Mouse (Mus musculus) midbrain, embryonic 10.5 days (tissue): ENCODE data around the gene Ate1. TPM values are rescaled to one million over a fixed set of nuclear protein-coding genes. Genes with fewer than 3 reads are reported as not detected.

Experiments used
- DNase-seq: peaks from one replicate; pipeline ENCODE4 v3.0.0-alpha.2; 2017; ENCODE audit warnings: low spot score
- H3K27ac ChIP-seq: fragments of 300-500 bp; sonication (generic); replicated peaks from 2 replicates; pipeline ENCODE4 v1.5.1; 2016; ENCODE audit warnings: mild to moderate bottlenecking
- H3K27me3 ChIP-seq: fragments of 300-500 bp; sonication (generic); 2 replicates; pipeline ENCODE4 v1.6.1; 2016; ENCODE audit warnings: low read depth, mild to moderate bottlenecking; ENCODE audit not compliant: poor library complexity, severe bottlenecking
- H3K36me3 ChIP-seq: fragments of 300-500 bp; sonication (generic); 2 replicates; pipeline ENCODE4 v1.6.1; 2016; ENCODE audit warnings: mild to moderate bottlenecking, moderate library complexity
- H3K4me1 ChIP-seq: fragments of 300-500 bp; sonication (generic); 2 replicates; pipeline ENCODE4 v1.6.1; 2016
- H3K4me3 ChIP-seq: fragments of 300-500 bp; sonication (generic); 2 replicates; pipeline ENCODE4 v1.5.1; 2016; ENCODE audit warnings: mild to moderate bottlenecking, moderate library complexity
- H3K9me3 ChIP-seq: fragments of 300-500 bp; sonication (generic); replicated peaks from 2 replicates; pipeline ENCODE4 v1.6.1; 2016; ENCODE audit warnings: mild to moderate bottlenecking
- WGBS: fragments of 180-500 bp; shearing (Covaris S2); methylation state at CpG from one replicate; pipeline ENCODE4 v1.1.7; 2016; 5-methylcytosine and 5-hydroxymethylcytosine counted together
- polyA plus RNA-seq: library from polyadenylated mRNA; unstranded; fragments of >200 nt; fragmentation: Nextera tagmentation; extraction: Ambion mirVana; gene quantifications from 2 replicates; pipeline ENCODE4 v1.2.1, GENCODE M21; 2016

The Ate1 gene
- polyA plus RNA-seq, 1 experiment from 2014 or later = 60.5 TPM

DNA sequence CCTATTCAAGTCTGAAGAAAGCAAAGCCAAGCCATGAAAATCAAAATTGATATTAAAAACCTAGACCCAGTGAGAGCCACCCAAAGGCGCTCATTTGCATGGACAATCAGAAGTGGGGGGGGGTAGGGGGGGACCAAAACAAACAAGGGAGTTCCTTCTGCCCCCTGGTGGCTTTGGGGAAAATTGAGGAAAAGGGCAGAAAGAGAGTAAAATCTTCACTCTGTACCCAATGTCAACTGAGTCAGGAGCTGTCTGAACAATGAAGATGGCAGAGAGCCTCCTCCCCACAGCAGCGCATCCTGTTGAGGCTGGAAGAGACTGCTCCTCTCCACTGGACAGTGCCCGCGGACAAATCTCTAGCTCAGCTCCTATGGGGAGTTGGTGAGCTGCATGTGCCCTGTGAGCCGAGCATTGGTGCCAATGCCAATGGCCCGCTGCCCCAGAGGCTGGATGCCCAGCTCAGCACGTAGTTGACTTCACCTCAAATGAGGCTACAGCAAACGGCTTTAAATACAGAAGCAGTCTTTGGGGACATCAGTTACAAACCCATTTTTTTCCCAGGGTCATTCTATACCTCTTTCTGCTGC lies 139.3 kb downstream of the Ate1 start:
- no peaks in the 10 kb centered on the region for H3K9me3 ChIP-seq
- H3K27ac ChIP-seq = peak overlapping the region; percentile 28; the same call in 1 of the 2 replicates
- H3K4me1 ChIP-seq = peaks cover 38% of the 10 kb centered on the region
- no peak for DNase-seq
- no peak overlapping the region for H3K4me3 ChIP-seq
- H3K27me3 ChIP-seq = peaks cover 21% of the 10 kb centered on the region; the same call in 1 of the 2 replicates
- 88% methylated on average over 8 of the region's 8 CpGs for WGBS
- peaks cover 17% of the 10 kb centered on the region; the same call in 1 of the 2 replicates for H3K36me3 ChIP-seq

DNA sequence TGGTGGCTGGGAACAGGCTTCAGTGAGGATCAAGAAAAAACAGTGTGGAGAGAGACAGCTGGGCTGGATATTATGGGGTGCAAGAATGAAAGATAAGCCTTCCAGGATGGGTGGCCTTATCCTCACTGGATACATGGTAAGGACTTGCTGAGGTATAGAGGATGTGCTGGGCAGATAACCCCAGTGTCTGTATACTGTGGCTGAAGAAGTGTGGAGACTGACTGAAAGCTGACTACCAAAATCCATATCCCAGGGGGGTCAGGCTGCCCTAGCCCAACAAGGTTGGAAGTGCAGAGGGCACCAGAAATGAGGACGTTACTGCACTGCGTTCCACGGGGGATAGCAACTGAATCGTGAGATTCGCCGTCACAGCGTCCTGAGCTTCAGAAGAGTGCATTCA lies 139.8 kb downstream of the Ate1 start:
- no peak overlapping the region for H3K4me3 ChIP-seq
- H3K36me3 ChIP-seq = peaks cover 17% of the 10 kb centered on the region; the same call in 1 of the 2 replicates
- peak overlapping the region; percentile 28; the same call in 1 of the 2 replicates for H3K27ac ChIP-seq
- no peak for DNase-seq
- H3K27me3 ChIP-seq = peaks cover 26% of the 10 kb centered on the region; the same call in 1 of the 2 replicates
- H3K9me3 ChIP-seq = no peaks in the 10 kb centered on the region
- peaks cover 33% of the 10 kb centered on the region for H3K4me1 ChIP-seq
- 94% methylated on average over 7 of the region's 7 CpGs for WGBS

DNA sequence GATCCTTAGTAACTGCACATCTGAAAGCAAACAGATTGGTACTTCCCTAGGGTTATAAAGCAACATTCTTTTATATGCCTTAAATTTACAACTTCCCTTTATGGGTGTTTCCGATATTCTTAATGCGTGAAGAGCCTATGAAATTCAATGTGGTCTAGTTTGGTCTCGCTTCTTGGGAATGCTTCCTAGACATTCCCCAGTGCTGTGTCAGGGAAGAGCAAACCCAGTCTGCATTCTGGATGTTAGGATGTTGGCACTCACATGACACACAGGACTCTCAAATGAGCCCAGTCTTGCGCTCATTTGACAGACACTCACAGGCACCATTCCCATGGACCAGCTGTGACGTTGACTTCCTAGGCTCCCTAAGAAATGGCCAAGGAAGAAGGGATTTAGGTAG lies 140.3 kb downstream of the Ate1 start:
- Histone ChIP-seq H3K36me3 (peaks cover 17% of the 10 kb centered on the region; the same call in 1 of the 2 replicates), H3K4me3 (no peak overlapping the region), H3K9me3 (no peaks in the 10 kb centered on the region), H3K4me1 (peaks cover 30% of the 10 kb centered on the region), H3K27me3 (peaks cover 31% of the 10 kb centered on the region; the same call in 1 of the 2 replicates), H3K27ac (no peak overlapping the region)
- DNase-seq = no peak
- 87% methylated on average over 5 of the region's 5 CpGs for WGBS

DNA sequence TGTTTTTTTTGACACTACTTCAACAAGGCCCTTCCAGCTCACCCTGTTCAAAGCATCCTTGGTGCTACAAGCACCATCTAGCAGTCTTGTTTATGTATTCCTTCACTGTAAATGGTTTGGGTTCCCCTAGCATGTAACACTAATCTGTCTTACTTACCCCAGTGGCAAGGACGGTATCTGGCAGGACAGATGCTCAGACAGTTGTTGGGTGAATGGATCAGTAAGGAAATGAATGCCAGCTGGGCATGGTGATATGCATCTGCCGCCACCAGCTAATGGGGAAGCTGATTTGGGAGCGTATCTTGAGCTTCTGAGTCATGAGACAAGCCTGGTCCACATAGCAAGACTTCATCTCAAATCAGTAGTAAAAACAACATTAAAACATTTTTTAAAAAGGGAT lies 141.9 kb downstream of the Ate1 start:
- no peaks in the 10 kb centered on the region for H3K9me3 ChIP-seq
- 91% methylated on average over 3 of the region's 3 CpGs for WGBS
- no peak overlapping the region for H3K4me3 ChIP-seq
- no peak overlapping the region for H3K27ac ChIP-seq
- H3K27me3 ChIP-seq = peaks cover 45% of the 10 kb centered on the region
- no peak for DNase-seq
- peaks cover 5% of the 10 kb centered on the region; the same call in 1 of the 2 replicates for H3K36me3 ChIP-seq
- peaks cover 20% of the 10 kb centered on the region for H3K4me1 ChIP-seq

DNA sequence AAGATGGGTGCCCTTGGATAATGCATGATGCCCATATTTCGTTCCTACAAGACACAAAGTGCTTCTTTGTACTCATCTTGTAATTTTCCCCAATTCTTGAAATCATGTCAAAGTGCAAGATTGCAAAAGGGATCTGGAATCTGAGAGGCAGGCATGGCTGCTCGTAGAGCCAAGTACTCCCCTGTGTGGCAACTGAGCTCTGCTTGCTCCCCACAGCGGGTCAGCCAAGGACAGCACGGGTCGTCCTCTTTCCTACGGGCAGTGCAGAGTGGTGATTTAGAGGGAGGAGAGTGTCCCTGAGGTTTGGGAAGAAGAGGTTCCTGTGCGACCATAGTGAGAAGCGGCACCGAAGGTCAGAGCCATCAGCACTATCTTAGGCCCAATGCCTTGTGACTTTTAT lies 145.9 kb downstream of the Ate1 start:
- Histone ChIP-seq H3K4me3 (no peak overlapping the region), H3K9me3 (peaks cover 12% of the 10 kb centered on the region), H3K36me3 (peaks cover 3% of the 10 kb centered on the region; the same call in 1 of the 2 replicates), H3K27ac (no peak overlapping the region), H3K27me3 (peaks cover 73% of the 10 kb centered on the region), H3K4me1 (peaks cover 17% of the 10 kb centered on the region)
- 87% methylated on average over 9 of the region's 9 CpGs for WGBS
- DNase-seq = no peak

DNA sequence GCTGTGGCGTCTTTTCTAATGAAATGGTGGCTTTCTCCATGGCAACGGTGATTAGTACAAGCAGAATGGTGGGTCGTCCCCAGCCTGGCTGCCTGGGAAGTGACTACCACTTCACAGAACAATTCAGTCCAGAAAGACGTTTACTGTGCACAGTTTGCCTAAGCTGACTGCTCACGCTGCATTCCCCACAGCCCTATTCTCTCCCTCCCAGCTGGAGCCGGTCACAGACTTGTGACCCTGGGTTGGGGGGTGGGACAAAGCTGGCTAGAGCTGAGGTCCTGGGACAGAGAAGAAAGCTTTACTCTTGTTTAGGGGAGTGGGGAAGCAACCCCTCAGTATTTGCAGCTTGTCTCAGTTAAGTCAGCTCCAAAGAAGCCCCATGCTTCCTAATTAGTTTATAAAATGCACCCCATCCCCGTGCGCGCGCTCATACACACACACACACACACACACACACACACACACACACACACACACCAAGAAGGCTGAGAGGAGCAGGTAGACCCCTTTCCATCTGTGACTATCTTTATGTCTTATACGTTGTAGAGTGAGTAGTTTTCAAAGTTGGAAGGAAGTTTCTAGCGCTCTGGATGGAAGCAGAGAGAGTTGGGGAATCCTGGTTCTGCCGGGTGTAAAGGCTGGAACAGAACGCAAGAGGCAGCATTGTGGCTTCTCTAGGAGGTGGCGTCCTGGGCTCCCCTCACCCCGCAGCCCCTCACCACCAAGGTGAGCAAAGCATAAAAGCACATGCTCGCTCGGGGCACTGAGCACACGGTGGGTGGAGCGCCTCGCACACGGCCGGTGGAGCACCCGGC lies 151.1 kb downstream of the Ate1 start:
- DNase-seq = peak; percentile 88
- Histone ChIP-seq H3K9me3 (peaks cover 25% of the 10 kb centered on the region), H3K27me3 (peaks cover 71% of the 10 kb centered on the region), H3K4me1 (peaks cover 56% of the 10 kb centered on the region), H3K4me3 (peak overlapping the region; percentile 44), H3K27ac (peak overlapping the region; percentile 85), H3K36me3 (0 out of 2 replicates have a peak, but pooled peaks cover 7% of the 10 kb centered on the region)
- WGBS = 12% methylated on average over 24 of the region's 24 CpGs

DNA sequence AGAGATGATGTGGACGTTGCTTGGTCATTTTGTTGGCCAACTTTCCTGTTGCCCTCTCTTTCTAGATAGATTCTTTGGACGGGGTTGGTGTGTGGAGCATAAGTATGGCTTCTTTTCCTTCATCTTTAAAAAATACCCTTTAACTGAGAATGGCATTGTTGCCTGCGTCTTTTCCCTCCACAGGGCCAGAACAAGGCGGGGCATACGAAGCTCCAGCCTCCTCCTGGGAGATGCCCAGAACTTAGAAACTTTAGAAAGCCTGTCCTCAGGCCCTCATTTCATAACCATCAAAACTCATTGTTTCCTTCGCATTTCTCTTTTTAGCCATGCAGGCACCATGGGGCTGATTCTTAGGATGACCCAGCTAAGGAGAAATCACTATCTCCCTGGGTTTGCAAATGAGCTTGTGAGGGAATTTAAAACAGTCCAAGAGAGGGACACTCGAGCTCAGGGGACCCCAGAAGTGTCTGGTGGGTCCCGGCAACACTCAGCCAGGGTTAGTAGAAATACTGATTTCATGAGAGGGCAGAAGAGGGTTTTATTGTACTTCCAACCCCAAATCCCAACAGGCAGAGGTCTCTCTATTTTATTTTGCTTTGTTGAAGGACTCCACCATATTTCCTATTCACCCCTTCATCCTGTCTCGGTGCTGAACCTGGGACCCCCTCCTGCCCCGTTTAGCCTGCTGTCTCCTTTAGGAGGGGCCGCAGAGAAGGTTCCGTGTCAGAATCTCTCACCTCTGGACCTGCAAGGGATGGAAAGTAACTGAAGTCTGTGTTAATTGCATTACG lies 151.9 kb downstream of the Ate1 start:
- DNase-seq = peak; percentile 61
- 5% methylated on average over 13 of the region's 13 CpGs for WGBS
- H3K4me3 ChIP-seq = peak overlapping the region; percentile 44

DNA sequence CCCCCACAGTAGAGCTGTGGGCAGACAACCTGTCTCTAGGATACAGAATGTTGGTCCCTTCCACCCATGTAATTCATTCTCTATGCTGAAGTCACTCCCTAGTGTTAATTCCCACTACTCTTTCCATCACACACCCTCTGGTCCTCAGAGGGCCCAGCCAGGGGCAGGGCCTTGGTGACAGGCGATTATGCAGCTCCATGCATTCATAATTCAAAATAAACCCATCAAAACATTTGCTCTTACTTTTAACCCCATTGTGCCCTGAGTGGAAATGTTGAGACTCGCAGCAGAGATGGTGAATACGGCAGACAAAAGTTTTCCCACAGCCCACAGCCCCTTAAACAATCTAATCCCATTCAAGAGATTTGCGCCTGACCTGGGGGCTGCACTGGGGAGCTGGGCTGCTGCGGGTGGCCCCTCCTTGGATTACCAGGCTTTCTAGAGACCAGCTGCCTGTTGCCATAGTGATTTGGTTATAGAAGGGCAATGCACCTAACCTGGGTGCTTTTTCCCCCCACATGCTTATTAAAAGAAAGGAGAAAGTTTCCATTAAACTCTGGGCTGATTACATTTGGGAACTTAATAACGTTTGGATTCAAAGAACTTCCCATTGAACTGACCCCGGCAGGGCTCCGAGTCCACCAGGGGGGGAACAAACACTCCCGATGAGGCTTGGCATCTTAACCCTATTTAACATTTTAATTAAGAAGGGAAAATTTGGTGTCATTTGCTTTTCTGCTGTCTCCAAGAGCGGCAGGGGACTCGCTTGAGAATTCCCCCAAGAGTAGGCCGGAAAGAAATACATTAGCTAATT lies 152.7 kb downstream of the Ate1 start:
- peaks cover 28% of the 10 kb centered on the region for H3K9me3 ChIP-seq
- H3K4me3 ChIP-seq = peak overlapping the region; percentile 44
- 0 out of 2 replicates have a peak, but pooled peaks cover 7% of the 10 kb centered on the region for H3K36me3 ChIP-seq
- H3K4me1 ChIP-seq = peaks cover 56% of the 10 kb centered on the region
- 5% methylated on average over 12 of the region's 12 CpGs for WGBS
- H3K27ac ChIP-seq = peak overlapping the region; percentile 85
- DNase-seq = peak; percentile 86
- H3K27me3 ChIP-seq = peaks cover 56% of the 10 kb centered on the region

More for the DNA sequence above, 151.9 kb downstream of the Ate1 start:
- Histone ChIP-seq H3K4me1 (peaks cover 56% of the 10 kb centered on the region), H3K27ac (peak overlapping the region; percentile 85), H3K27me3 (peaks cover 64% of the 10 kb centered on the region), H3K9me3 (peaks cover 30% of the 10 kb centered on the region), H3K36me3 (0 out of 2 replicates have a peak, but pooled peaks cover 7% of the 10 kb centered on the region)

DNA sequence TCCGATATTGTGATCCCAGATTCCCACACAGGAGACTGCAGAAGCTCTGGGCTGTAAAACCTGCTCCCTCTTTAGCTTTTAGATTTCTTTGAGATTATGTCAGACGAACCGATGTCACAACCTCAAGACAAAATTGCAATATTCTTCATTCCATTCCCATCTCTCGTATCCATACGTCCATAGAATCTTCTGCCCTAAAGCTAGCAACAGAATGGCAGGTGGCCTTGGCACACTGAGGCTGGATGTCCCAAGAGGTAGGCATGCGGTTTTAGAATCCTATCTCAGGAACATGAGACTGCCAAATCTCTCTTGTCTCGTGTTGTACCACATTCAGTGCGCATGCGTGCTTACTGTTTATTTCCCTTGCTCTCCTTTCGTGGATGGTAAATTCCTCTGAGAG lies 154.5 kb downstream of the Ate1 start:
- Histone ChIP-seq H3K27ac (0 out of 2 replicates have a peak overlapping the region, but pooled peaks have one; percentile 6), H3K36me3 (0 out of 2 replicates have a peak, but pooled peaks cover 4% of the 10 kb centered on the region), H3K9me3 (peaks cover 18% of the 10 kb centered on the region), H3K27me3 (peaks cover 39% of the 10 kb centered on the region), H3K4me1 (peaks cover 53% of the 10 kb centered on the region), H3K4me3 (no peak overlapping the region)
- peak; percentile 10 for DNase-seq
- WGBS = 93% methylated on average over 10 of the region's 10 CpGs
